Mouse (Mus musculus) heart, postnatal 0 days (tissue): ENCODE measurements around the gene Myo3b. TPM values are rescaled to one million over a fixed set of nuclear protein-coding genes. Genes with fewer than 3 reads are reported as not detected.

Experiments
- ATAC-seq: fragments of 200-750 bp; cut with Nextera tagmentation; 2 replicates; pipeline ENCODE4 v1.8.0; 2017; ENCODE audit warnings: low read depth, moderate number of reproducible peaks, moderate library complexity; ENCODE audit not compliant: insufficient read depth
- DNase-seq: peaks from one replicate; pipeline ENCODE4 v3.0.0-alpha.2; 2016; ENCODE audit warnings: low spot score
- H3K27ac ChIP-seq: fragments of 300-500 bp; sonication (generic); 2 replicates; pipeline ENCODE4 v1.5.1; 2014; ENCODE audit warnings: low read depth, mild to moderate bottlenecking
- H3K27me3 ChIP-seq: fragments of 300-500 bp; sonication (generic); 2 replicates; pipeline ENCODE4 v1.6.1; 2014; ENCODE audit warnings: low read length, mixed read lengths; ENCODE audit not compliant: control insufficient read depth, insufficient read depth
- H3K36me3 ChIP-seq: fragments of 300-500 bp; sonication (generic); replicated peaks from 2 replicates; pipeline ENCODE4 v1.6.1; 2014; ENCODE audit warnings: low read length, mixed read lengths; ENCODE audit not compliant: control insufficient read depth, insufficient read depth
- H3K4me1 ChIP-seq: fragments of 300-500 bp; sonication (generic); 2 replicates; pipeline ENCODE4 v1.6.1; 2014; ENCODE audit warnings: antibody characterized with exemption; ENCODE audit not compliant: control insufficient read depth, insufficient read depth
- H3K4me2 ChIP-seq: fragments of 300-500 bp; sonication (generic); 2 replicates; pipeline ENCODE4 v1.6.1; 2014; ENCODE audit warnings: low read depth, mild to moderate bottlenecking, low read length, moderate library complexity
- H3K4me3 ChIP-seq: fragments of 300-500 bp; sonication (generic); 2 replicates; pipeline ENCODE4 v1.5.1; 2014; ENCODE audit warnings: low read depth, low read length
- H3K9ac ChIP-seq: fragments of 300-500 bp; sonication (generic); replicated peaks from 2 replicates; pipeline ENCODE4 v1.6.1; 2014; ENCODE audit warnings: low read depth, low read length, mixed read lengths
- H3K9me3 ChIP-seq: fragments of 300-500 bp; sonication (generic); replicated peaks from 2 replicates; pipeline ENCODE4 v1.6.1; 2016; ENCODE audit warnings: low read length; ENCODE audit not compliant: control insufficient read depth
- CTCF ChIP-seq: IDR thresholded peaks from 2 replicates; pipeline ENCODE4 v1.5.1; 2016; ENCODE audit warnings: antibody characterized with exemption, control low read depth, low read depth
- EP300 ChIP-seq: IDR thresholded peaks from 2 replicates; pipeline ENCODE4 v1.6.1; 2016; ENCODE audit warnings: antibody characterized with exemption, low read depth
- WGBS: fragments of 180-500 bp; shearing (Covaris S2); extraction: QIAGEN DNeasy Blood & Tissue Kit; methylation state at CpG from one replicate; pipeline ENCODE4 v1.1.7; 2014; 5-methylcytosine and 5-hydroxymethylcytosine counted together
- polyA plus RNA-seq: library from polyadenylated mRNA; unstranded; fragments of >200 nt; fragmentation: Nextera tagmentation; extraction: Ambion mirVana; gene quantifications from 2 replicates; pipeline ENCODE4 v1.2.1, GENCODE M21; 2015
- total RNA-seq: library from RNA; depleted of rRNA; stranded (reverse); fragments of >200 nt; gene quantifications from 2 replicates; pipeline ENCODE4 v1.2.3, GENCODE M21; 2014; ENCODE audit warnings: low replicate concordance

Myo3b gene
- total and polyA plus RNA-seq, 2 experiments from 2014 or later, result 0.04 to 0.15 TPM

GRCm38 (mm10) chr2:70352435-70353165 is 313.7 kb downstream of the Myo3b start:
- 84% methylated on average over 10 of the region's 10 CpGs for WGBS
- H3K27me3 ChIP-seq, result no peaks in the 10 kb centered on the region
- H3K36me3 ChIP-seq, result no peaks in the 10 kb centered on the region
- no peak for ATAC-seq
- no peak overlapping the region for H3K4me2 ChIP-seq
- TF ChIP-seq EP300 (no peak), CTCF (no peak)
- no peaks in the 10 kb centered on the region for H3K4me1 ChIP-seq
- H3K4me3 ChIP-seq, result no peak overlapping the region
- no peak overlapping the region for H3K27ac ChIP-seq
- DNase-seq, result no peak
- H3K9me3 ChIP-seq, result no peaks in the 10 kb centered on the region
- no peak overlapping the region for H3K9ac ChIP-seq

GRCm38 (mm10) chr2:70354056-70354455 is 315.1 kb downstream of the Myo3b start:
- ATAC-seq, result no peak
- no peak for TF ChIP-seq CTCF
- TF ChIP-seq EP300, result no peak
- Histone ChIP-seq H3K4me1 (no peaks in the 10 kb centered on the region), H3K27me3 (no peaks in the 10 kb centered on the region), H3K9ac (no peak overlapping the region), H3K36me3 (no peaks in the 10 kb centered on the region), H3K4me3 (no peak overlapping the region), H3K9me3 (no peaks in the 10 kb centered on the region), H3K4me2 (no peak overlapping the region), H3K27ac (no peak overlapping the region)
- 86% methylated on average over 4 of the region's 4 CpGs for WGBS
- no peak for DNase-seq

GRCm38 (mm10) chr2:70355026-70355425 is 316.1 kb downstream of the Myo3b start:
- Histone ChIP-seq H3K9me3 (no peaks in the 10 kb centered on the region), H3K27ac (no peak overlapping the region), H3K9ac (no peak overlapping the region), H3K4me2 (no peak overlapping the region), H3K27me3 (no peaks in the 10 kb centered on the region), H3K4me3 (no peak overlapping the region), H3K36me3 (no peaks in the 10 kb centered on the region), H3K4me1 (no peaks in the 10 kb centered on the region)
- ATAC-seq (no peak), DNase-seq (no peak)
- WGBS, result 71% methylated on average over 2 of the region's 2 CpGs
- TF ChIP-seq EP300, result no peak
- TF ChIP-seq CTCF, result no peak

GRCm38 (mm10) chr2:70369421-70369820 is 330.5 kb downstream of the Myo3b start:
- H3K36me3 ChIP-seq, result no peaks in the 10 kb centered on the region
- H3K27ac ChIP-seq, result no peak overlapping the region
- WGBS, result 91% methylated on average over 6 of the region's 6 CpGs
- H3K27me3 ChIP-seq, result no peaks in the 10 kb centered on the region
- no peak overlapping the region for H3K4me3 ChIP-seq
- no peaks in the 10 kb centered on the region for H3K9me3 ChIP-seq
- TF ChIP-seq CTCF (no peak), EP300 (no peak)
- H3K4me1 ChIP-seq, result no peaks in the 10 kb centered on the region
- H3K9ac ChIP-seq, result no peak overlapping the region
- ATAC-seq (no peak), DNase-seq (no peak)
- H3K4me2 ChIP-seq, result no peak overlapping the region

GRCm38 (mm10) chr2:70379341-70379740 is 340.4 kb downstream of the Myo3b start:
- no peak for DNase-seq
- Histone ChIP-seq H3K36me3 (no peaks in the 10 kb centered on the region), H3K27me3 (no peaks in the 10 kb centered on the region), H3K9me3 (no peaks in the 10 kb centered on the region), H3K9ac (no peak overlapping the region), H3K27ac (no peak overlapping the region), H3K4me2 (no peak overlapping the region), H3K4me1 (no peaks in the 10 kb centered on the region), H3K4me3 (no peak overlapping the region)
- TF ChIP-seq CTCF (no peak), EP300 (no peak)
- no peak for ATAC-seq
- WGBS, result 39% methylated on average over 6 of the region's 6 CpGs

- 28% methylated on average over 6 of the region's 6 CpGs for WGBS
- ATAC-seq, result no peak
- H3K9ac ChIP-seq, result no peak overlapping the region
- H3K4me3 ChIP-seq, result no peak overlapping the region
- H3K4me2 ChIP-seq, result no peak overlapping the region
- no peak for DNase-seq
- H3K27me3 ChIP-seq, result no peaks in the 10 kb centered on the region
- TF ChIP-seq CTCF (no peak), EP300 (no peak)
- no peaks in the 10 kb centered on the region for H3K9me3 ChIP-seq
- no peak overlapping the region for H3K27ac ChIP-seq
- H3K36me3 ChIP-seq, result no peaks in the 10 kb centered on the region
- H3K4me1 ChIP-seq, result no peaks in the 10 kb centered on the region
Observed at GRCm38 (mm10) chr2:70379939-70380338, 341.0 kb downstream of the Myo3b start.
